Mouse (Mus musculus): ENCODE measurements around the gene Tmem98. TPM values are rescaled to one million over a fixed set of nuclear protein-coding genes. Genes with fewer than 3 reads are reported as not detected.
A peak's percentile ranks its signal among the peaks of the same experiment; 100 is the strongest.

Gene Tmem98
- total RNA-seq, 2 experiments from 2014 or later = 2.8 to 4.2 TPM

- no peak for ATAC-seq (replicated peaks; ENCODE audit: poor library complexity)
Measured at GRCm38 (mm10) chr11:80848131-80848530, 38.2 kb downstream of the Tmem98 start.

GRCm38 (mm10) chr11:80851859-80852258 is 41.9 kb downstream of the Tmem98 start:
- no peak; the same call in 1 of the 2 replicates for ATAC-seq (replicated peaks; ENCODE audit: poor library complexity)

GRCm38 (mm10) chr11:80853014-80853413 is 43.0 kb downstream of the Tmem98 start:
- ATAC-seq (replicated peaks; ENCODE audit: poor library complexity) = no peak

- no peak for ATAC-seq (replicated peaks; ENCODE audit: poor library complexity)
Measured at GRCm38 (mm10) chr11:80854430-80854829, 44.5 kb downstream of the Tmem98 start.

- peak; percentile 72 for ATAC-seq (replicated peaks; ENCODE audit: poor library complexity)
Measured at GRCm38 (mm10) chr11:80854908-80855307, 44.9 kb downstream of the Tmem98 start.

- ATAC-seq (replicated peaks; ENCODE audit: poor library complexity) = no peak
Measured at GRCm38 (mm10) chr11:80856827-80857226, 46.9 kb downstream of the Tmem98 start.

- ATAC-seq (replicated peaks; ENCODE audit: poor library complexity) = no peak
Measured at GRCm38 (mm10) chr11:80858065-80858464, 48.1 kb downstream of the Tmem98 start, which contains the start of gene Spaca3. Gene Spaca3 (plus strand): TSS chr11:80858365.

- no peak for ATAC-seq (replicated peaks; ENCODE audit: poor library complexity)
Measured at GRCm38 (mm10) chr11:80862941-80863340, 53.0 kb downstream of the Tmem98 start.

- no peak for ATAC-seq (replicated peaks; ENCODE audit: poor library complexity)
Measured at GRCm38 (mm10) chr11:80868039-80868438, 58.1 kb downstream of the Tmem98 start.

Other genes with a start within 250 kb of the Tmem98 start
- gene Myo1d, start 30.1 kb upstream of the Tmem98 start, total RNA-seq (2015) = 4.6 and 7.2 TPM in 2 replicates
- 2.0 and 2.9 TPM in 2 replicates for gene Myo1d, start 30.1 kb upstream of the Tmem98 start, total RNA-seq (2017)
- not detected in 2 replicates for gene Spaca3, start 48.2 kb downstream of the Tmem98 start, total RNA-seq (2015)
- not detected in 2 replicates for gene Spaca3, start 48.2 kb downstream of the Tmem98 start, total RNA-seq (2017)